Mouse (Mus musculus) MEL (cell line): Measurements from ENCODE around the gene Ccna1. TPM values are rescaled to one million over a fixed set of nuclear protein-coding genes. Genes with fewer than 3 reads are reported as not detected.

Source experiments
- DNase-seq: peaks from one replicate; pipeline ENCODE4 v3.0.0; 2011; ENCODE audit warnings: low read depth, low spot score
- H3K27ac ChIP-seq: 2 replicates; pipeline ENCODE4 v1.5.1; 2012; ENCODE audit warnings: low read depth, mild to moderate bottlenecking, control low read depth, low read length, moderate library complexity; ENCODE audit not compliant: control insufficient read depth
- H3K27me3 ChIP-seq, 2 experiments: fragments of 150-350 bp in 1 of 2; sonication (generic) in 1 of 2; 2 replicates each; pipeline ENCODE4 v1.6.1; 2012; ENCODE audit warnings: low read length in 2 of 2, mild to moderate bottlenecking in 2 of 2, improper control_type of control experiment in 1 of 2, moderate library complexity in 1 of 2; ENCODE audit not compliant: insufficient read depth in 2 of 2, control insufficient read depth in 1 of 2
- H3K36me3 ChIP-seq, 2 experiments: 2 replicates each; pipeline ENCODE4 v1.6.1; 2012 to 2014; ENCODE audit warnings: low read length in 2 of 2, improper control_type of control experiment in 1 of 2, inconsistent platforms in 1 of 2, mild to moderate bottlenecking in 1 of 2; ENCODE audit not compliant: insufficient read depth in 2 of 2, control insufficient read depth in 1 of 2
- H3K4me1 ChIP-seq, 2 experiments: fragments of 150-350 bp in 1 of 2; sonication (generic) in 1 of 2; 2 replicates each; pipeline ENCODE4 v1.6.1; 2012; ENCODE audit warnings: low read length in 2 of 2, improper control_type of control experiment in 1 of 2, mild to moderate bottlenecking in 1 of 2; ENCODE audit not compliant: insufficient read depth in 2 of 2, control insufficient read depth in 1 of 2
- H3K4me3 ChIP-seq, 2 experiments: fragments of 150-350 bp in 1 of 2; sonication (generic) in 1 of 2; 2 replicates each; pipeline ENCODE4 v1.5.1; 2012; ENCODE audit warnings: low read depth in 2 of 2, low read length in 2 of 2, mild to moderate bottlenecking in 2 of 2, moderate library complexity in 2 of 2, control low read depth in 1 of 2, improper control_type of control experiment in 1 of 2; ENCODE audit not compliant: control insufficient read depth in 1 of 2, insufficient read depth in 1 of 2
- H3K79me2 ChIP-seq: 2 replicates; pipeline ENCODE4 v1.6.1; 2012; ENCODE audit warnings: mild to moderate bottlenecking, low read length, moderate library complexity; ENCODE audit not compliant: control insufficient read depth, poor library complexity, insufficient read depth
- H3K9ac ChIP-seq: 2 replicates; pipeline ENCODE4 v1.6.1; 2012; ENCODE audit warnings: low read depth, mild to moderate bottlenecking, control low read depth, low read length, moderate library complexity; ENCODE audit not compliant: control insufficient read depth, poor library complexity, severe bottlenecking
- H3K9me3 ChIP-seq: fragments of 150-350 bp; sonication (generic); replicated peaks from 2 replicates; pipeline ENCODE4 v1.6.1; 2012; ENCODE audit warnings: mild to moderate bottlenecking, low read length, improper control_type of control experiment, moderate library complexity; ENCODE audit not compliant: insufficient read depth
- CTCF ChIP-seq, 3 experiments: IDR thresholded peaks in 2 of 3; conservative IDR thresholded peaks in 1 of 3; 2 replicates each; pipeline ENCODE4 v1.5.1; 2011 to 2012; ENCODE audit warnings: low read length in 3 of 3, low read depth in 2 of 3, mild to moderate bottlenecking in 2 of 3, improper control_type of control experiment in 1 of 3, inconsistent platforms in 1 of 3, mixed read lengths in 1 of 3, moderate library complexity in 1 of 3; ENCODE audit not compliant: control insufficient read depth in 1 of 3, insufficient read depth in 1 of 3, poor library complexity in 1 of 3, severe bottlenecking in 1 of 3
- MAZ ChIP-seq: IDR thresholded peaks from 2 replicates; pipeline ENCODE4 v1.6.1; 2012; ENCODE audit warnings: low read depth, mild to moderate bottlenecking, inconsistent platforms, low read length, improper control_type of control experiment
- polyA plus RNA-seq, 2 experiments: library from polyadenylated mRNA; stranded (reverse) in 1 of 2; unstranded in 1 of 2; fragments of >175 nt in 1 of 2; fragments of >200 nt in 1 of 2; gene quantifications; 2 replicates each; pipeline versions ENCODE4 v1.2.1 to v1.2.4; 2012; ENCODE audit warnings: low replicate concordance in 2 of 2, low read depth in 1 of 2; ENCODE audit not compliant: insufficient read length in 2 of 2, insufficient read depth in 1 of 2, missing spikeins in 1 of 2
- total RNA-seq: library from RNA; depleted of rRNA; stranded (reverse); fragments of 300-350 nt; gene quantifications from 2 replicates; pipeline ENCODE4 v1.2.3, GENCODE M21; 2012; rRNA removed

The Ccna1 gene
- total and polyA plus RNA-seq, 3 experiments: not detected

DNA sequence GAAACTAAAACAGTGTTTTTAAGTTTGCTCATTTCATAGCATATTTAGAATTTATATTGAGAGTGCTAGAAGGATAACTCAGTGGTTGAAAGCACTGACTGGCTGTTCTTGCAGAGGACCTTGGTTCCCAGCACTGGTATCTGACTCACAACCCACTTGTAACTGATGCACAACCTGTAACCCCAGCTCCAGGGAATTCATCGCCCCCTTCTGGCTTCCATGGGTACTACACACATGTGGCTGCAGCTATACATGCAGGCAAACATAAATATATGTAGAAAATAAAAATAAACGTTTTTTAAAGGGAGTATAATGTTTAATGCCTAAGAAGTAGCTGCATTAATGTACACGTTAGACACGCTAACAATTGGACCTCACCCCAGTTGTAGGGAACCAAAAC, 53.6 kb downstream of the Ccna1 start:
- Histone ChIP-seq H3K27ac (no peak overlapping the region), H3K79me2 (no peaks in the 10 kb centered on the region), H3K9me3 (no peaks in the 10 kb centered on the region), H3K9ac (no peak overlapping the region), H3K4me1 (no peaks in the 10 kb centered on the region), H3K4me3 (no peak overlapping the region), H3K36me3 (no peaks in the 10 kb centered on the region), H3K27me3 (no peaks in the 10 kb centered on the region; a peak in 1 of 4 replicates)
- peak; percentile 2 for DNase-seq
- TF ChIP-seq MAZ: no peak
- peak; percentile 23 to 37 (median 25); a peak in 4 of 6 replicates for TF ChIP-seq CTCF (IDR thresholded peaks at IDR 0.05 in 2 of 3, conservative IDR thresholded peaks at IDR 0.05 in 1 of 3; ENCODE audit: control insufficient read depth in 1 of 3, insufficient read depth in 1 of 3, low read depth in 2 of 3, low read length in 3 of 3, poor library complexity in 1 of 3, severe bottlenecking in 1 of 3)

Other genes with a start within 250 kb of the Ccna1 start
- gene Rfxap, start 247.7 kb downstream of the Ccna1 start, total RNA-seq: 43.0 and 51.5 TPM in 2 replicates
- gene Rfxap, start 247.7 kb downstream of the Ccna1 start, polyA plus RNA-seq: 10 to 100 TPM in 1 of 2 experiments, not detected in 1; 76.0 TPM
- gene Sertm1, start 139.6 kb downstream of the Ccna1 start, total RNA-seq: not detected in 2 replicates
- not detected for gene Sertm1, start 139.6 kb downstream of the Ccna1 start, polyA plus RNA-seq
- 17.9 and 18.5 TPM in 2 replicates for gene Spg20, start 56.6 kb upstream of the Ccna1 start, total RNA-seq
- gene Spg20, start 56.6 kb upstream of the Ccna1 start, polyA plus RNA-seq: 10 to 100 TPM in 1 of 2 experiments, not detected in 1; 23.3 TPM
- 0.19 TPM in 1 of 2 replicates, not detected in the other for gene Ccdc169, start 81.8 kb upstream of the Ccna1 start, total RNA-seq
- not detected for gene Ccdc169, start 81.8 kb upstream of the Ccna1 start, polyA plus RNA-seq
- gene Sohlh2, start 126.5 kb upstream of the Ccna1 start, total RNA-seq: not detected in 2 replicates
- not detected for gene Sohlh2, start 126.5 kb upstream of the Ccna1 start, polyA plus RNA-seq
- gene Dclk1, start 186.9 kb upstream of the Ccna1 start, total RNA-seq: not detected in 2 replicates
- not detected for gene Dclk1, start 186.9 kb upstream of the Ccna1 start, polyA plus RNA-seq